Mouse (Mus musculus) retina, adult 2 months (tissue): Measurements from ENCODE around the gene Ncor2.

Experiments used
- DNase-seq: peaks from one replicate; pipeline ENCODE4 v3.0.0-alpha.2; 2012; ENCODE audit warnings: low read depth, low spot score

Gene Ncor2

DNA sequence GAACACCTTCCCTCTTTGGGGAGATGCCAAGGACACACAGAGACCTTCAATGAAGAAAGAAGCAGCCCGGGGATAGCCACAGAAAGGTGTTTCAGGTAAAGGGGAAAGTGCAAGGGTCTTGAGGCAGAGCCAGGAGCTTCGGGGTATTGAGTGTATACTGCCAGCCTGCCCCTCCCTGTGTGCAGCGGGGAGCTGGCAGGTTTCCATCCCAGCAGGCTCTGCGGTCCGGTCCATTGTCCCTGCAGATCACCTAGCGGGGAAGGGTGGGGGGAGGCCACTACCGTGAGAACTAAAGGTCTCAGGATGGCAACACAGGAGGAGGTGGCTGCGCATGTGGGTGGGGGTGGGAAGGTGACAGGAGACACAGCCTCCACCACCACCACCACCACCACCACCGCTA, 12.6 kb upstream of the Ncor2 start:
- DNase-seq = no peak

GRCm38 (mm10) chr5:125190105-125190813, 11.2 kb upstream of the Ncor2 start:
- no peak for DNase-seq

- DNase-seq = no peak
Measured at GRCm38 (mm10) chr5:125189625-125190024, 10.6 kb upstream of the Ncor2 start.

DNA sequence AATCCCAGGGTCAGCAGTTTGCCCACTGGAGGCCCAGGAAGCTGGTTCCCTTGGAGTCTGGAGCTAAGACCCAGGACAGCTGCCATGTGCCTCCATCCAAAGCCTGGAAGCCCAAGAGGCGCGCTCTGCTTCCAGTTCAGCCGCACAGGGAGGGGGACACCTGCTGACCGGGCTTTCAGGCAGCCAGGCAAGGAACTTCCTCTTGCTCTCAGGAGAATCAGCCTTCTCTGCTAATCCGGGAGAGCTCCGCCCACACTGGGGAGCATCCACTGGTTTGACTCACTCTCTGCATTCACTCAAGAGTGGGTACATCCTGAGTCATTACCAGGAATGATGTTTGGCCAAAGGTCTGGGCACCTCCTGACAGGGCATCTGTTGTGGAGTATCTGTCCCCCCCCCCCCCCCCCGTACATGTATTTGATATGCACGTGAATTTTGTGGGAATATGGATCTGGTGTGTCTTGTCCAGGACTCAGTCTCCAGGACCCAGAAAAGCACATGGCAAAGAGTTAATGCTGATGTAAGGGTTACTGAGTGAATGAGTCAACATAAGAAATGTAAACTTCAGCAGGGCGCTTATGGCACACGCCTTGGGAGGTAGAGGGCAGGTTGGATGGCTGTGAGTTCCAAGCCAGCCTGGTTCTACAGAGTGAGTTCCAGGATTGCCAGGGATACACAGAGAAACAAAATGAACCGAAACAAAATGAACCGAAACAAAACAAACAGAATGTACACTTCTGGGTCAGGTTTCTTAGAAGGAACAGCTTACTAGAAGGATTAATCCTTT, 10.0 kb upstream of the Ncor2 start:
- DNase-seq = no peak

- DNase-seq = no peak
Measured at GRCm38 (mm10) chr5:125184826-125185225, 5.8 kb upstream of the Ncor2 start.

DNA sequence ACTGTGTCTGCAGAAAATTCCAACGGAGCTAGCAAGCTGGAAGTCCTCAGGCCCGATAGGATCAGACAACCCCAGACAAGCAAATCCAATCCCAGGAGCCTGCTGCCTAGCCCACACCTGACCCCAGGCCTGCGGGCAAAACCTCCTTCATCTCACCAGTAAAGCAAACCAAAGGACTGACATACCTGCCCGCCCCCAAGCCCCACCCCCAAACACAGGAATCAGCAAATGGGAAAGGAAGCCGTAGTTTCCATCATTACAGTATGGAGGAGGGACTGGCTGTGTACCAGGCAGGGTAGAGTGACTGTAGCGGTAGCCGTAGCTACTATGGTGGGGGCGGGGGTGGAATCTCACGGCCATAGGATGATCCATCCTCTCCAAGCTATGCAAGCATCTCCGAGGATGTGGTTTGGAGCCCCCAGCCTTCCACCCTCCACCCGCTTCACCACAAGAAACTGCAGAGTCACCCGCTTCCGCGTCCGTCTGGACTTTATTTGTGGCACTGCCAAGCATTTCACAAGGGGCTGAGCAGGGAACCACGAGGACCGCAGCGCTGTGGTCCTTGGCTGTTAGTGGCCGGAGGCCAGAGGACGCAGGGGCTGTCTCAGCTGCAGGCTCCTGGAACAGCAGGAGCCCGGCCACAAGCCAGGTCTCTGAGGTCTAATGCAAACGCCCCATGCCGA, 4.4 kb upstream of the Ncor2 start:
- DNase-seq = no peak

DNA sequence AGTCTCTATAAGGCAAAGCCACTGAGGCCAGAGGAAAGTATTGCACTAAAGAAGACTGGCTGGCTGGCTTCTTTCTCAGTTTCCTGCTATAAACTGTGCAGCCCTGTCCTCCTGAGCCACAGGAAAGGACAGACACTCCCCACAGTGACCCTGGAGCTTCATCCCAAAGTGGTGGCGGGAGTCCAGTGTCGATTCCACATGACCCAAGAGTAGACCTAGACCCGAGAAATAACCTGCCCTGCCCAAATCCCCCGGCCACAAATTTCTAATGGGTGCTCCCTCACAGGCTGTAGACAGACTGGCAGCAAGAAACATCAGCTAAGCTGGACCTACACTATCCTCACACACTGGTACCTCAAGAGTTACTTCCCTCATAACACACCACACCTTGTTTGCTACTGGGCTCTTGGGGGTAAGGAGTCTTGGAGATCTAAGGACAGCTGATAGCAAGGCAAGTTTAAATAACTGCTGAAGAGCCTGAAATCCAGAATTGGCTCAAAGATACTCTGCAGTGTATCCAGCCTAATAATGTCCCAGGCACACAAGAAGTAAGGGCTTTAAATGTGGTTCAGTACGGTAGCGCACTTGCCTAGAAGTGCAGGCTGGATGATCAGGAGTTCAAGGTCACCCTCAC, 1.7 kb upstream of the Ncor2 start:
- DNase-seq = no peak

GRCm38 (mm10) chr5:125179735-125180629, 963 bp upstream of the Ncor2 start:
- no peak for DNase-seq

DNA sequence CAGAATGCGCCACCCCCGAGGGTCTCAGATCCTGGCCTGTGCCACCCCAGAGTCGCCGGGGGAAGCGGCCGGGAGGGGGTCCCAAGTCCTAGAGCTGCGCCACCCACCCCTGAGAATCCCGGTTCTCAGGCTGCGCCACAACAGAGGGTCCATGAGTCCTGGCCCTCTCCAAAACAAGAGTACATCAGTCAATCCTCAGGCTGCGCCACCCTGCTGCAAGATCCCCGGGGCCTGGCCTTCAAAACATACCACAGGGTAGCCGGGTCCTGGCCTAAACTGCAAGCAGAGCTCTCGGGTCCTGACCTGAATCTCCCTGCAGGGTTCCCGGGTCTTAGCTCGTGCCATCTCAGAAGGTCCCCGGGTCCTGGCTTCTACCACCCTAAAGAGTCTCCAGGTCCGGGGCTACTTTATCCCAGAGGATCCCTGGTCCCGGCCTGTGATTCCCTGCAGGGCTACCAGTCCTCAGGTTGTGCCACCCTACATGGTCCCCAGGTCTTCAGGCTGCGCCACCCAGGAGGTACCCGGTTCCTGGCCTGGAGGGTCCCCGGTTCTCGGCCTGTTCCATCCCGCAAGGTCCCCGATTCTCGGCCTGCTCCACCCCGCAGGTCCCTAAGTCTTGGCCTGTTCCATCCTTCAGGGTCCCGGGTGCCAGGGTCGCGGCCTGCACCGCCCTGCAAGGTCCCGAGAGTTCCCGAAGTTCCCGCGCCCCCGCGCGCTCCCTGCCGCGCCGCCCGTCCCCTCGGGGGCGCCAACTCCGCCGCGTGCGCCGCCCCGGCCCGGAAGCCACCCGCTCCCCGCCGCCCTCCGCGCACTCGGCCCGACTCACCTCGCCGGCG, 630 bp downstream of the Ncor2 start:
- DNase-seq = no peak

GRCm38 (mm10) chr5:125177481-125178134, 1.4 kb downstream of the Ncor2 start:
- DNase-seq = no peak

DNA sequence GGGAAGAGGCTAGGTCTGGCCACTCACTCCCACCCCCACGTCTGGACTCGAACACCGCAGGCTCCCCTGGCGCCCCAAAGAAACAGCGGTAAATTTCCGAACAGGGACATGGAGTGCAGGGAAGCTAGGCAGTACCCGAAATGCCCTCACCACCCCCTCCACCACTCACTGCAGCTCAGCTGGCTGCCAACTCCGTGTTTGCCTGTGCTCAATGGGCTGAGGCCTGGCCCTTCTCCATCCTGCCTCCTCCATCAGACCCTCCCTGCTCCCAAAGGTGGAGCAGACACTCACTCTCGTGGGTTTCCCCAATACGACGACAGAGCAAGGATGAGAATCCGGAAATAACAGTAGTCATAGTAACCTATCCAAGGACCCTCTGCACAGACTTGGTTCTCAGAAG, 2.2 kb downstream of the Ncor2 start:
- no peak for DNase-seq

DNA sequence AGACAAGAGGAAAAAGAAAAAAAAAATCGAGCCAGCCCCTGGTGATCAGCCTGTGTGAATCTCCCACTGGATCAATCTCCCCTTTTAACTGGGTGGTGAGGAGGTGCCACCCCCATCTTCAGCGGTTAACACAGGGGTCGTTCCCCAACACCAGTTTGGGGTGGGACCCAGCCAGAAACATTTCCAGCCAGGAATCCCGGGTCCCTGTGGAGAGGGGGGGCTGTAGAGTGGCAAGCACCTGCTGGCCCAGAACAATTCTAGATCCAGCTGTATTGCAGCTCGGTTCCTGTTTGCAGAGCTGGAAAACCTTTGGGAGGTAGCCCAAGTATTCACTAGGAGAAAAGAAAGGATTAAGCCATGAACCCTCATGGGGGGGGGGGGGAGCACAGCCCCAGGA, 2.7 kb downstream of the Ncor2 start:
- no peak for DNase-seq

- DNase-seq = no peak
Measured at GRCm38 (mm10) chr5:125175673-125176369, 3.2 kb downstream of the Ncor2 start.

- no peak for DNase-seq
Measured at GRCm38 (mm10) chr5:125174726-125175672, 4.0 kb downstream of the Ncor2 start.

- no peak for DNase-seq
Measured at GRCm38 (mm10) chr5:125173868-125174267, 5.2 kb downstream of the Ncor2 start.

- no peak for DNase-seq
Measured at GRCm38 (mm10) chr5:125172831-125173615, 6.0 kb downstream of the Ncor2 start.

GRCm38 (mm10) chr5:125171259-125171658, 7.8 kb downstream of the Ncor2 start:
- no peak for DNase-seq
